Mouse (Mus musculus) forebrain, embryonic 14.5 days (tissue): Measurements from ENCODE around the gene Oas2. TPM values are rescaled to one million over a fixed set of nuclear protein-coding genes. Genes with fewer than 3 reads are reported as not detected.

Experiments used
- ATAC-seq: fragments of 200-750 bp; cut with Nextera tagmentation; 2 replicates; pipeline ENCODE4 v1.8.0; 2017; ENCODE audit warnings: mild to moderate bottlenecking, moderate library complexity
- DNase-seq: peaks from one replicate; pipeline ENCODE4 v3.0.0-alpha.2; 2015; ENCODE audit warnings: low spot score
- H3K27ac ChIP-seq: fragments of 300-500 bp; sonication (generic); 2 replicates; pipeline ENCODE4 v1.5.1; 2014; ENCODE audit warnings: low read depth, mild to moderate bottlenecking, control low read depth, low read length, moderate library complexity
- H3K27me3 ChIP-seq: fragments of 300-500 bp; sonication (generic); replicated peaks from 2 replicates; pipeline ENCODE4 v1.6.1; 2014; ENCODE audit warnings: low read length, control low read depth, mixed read lengths; ENCODE audit not compliant: control insufficient read depth, insufficient read depth
- H3K36me3 ChIP-seq: fragments of 300-500 bp; sonication (generic); 2 replicates; pipeline ENCODE4 v1.6.1; 2014; ENCODE audit warnings: low read length, control low read depth; ENCODE audit not compliant: control insufficient read depth, insufficient read depth
- H3K4me1 ChIP-seq: fragments of 300-500 bp; sonication (generic); 2 replicates; pipeline ENCODE4 v1.6.1; 2014; ENCODE audit warnings: antibody characterized with exemption, low read length, control low read depth; ENCODE audit not compliant: control insufficient read depth, insufficient read depth
- H3K4me2 ChIP-seq: fragments of 300-500 bp; sonication (generic); 2 replicates; pipeline ENCODE4 v1.6.1; 2014; ENCODE audit warnings: mild to moderate bottlenecking, control low read depth, low read length
- H3K4me3 ChIP-seq: fragments of 300-500 bp; sonication (generic); 2 replicates; pipeline ENCODE4 v1.5.1; 2014; ENCODE audit warnings: low read depth, low read length, control low read depth
- H3K9ac ChIP-seq: fragments of 300-500 bp; sonication (generic); 2 replicates; pipeline ENCODE4 v1.6.1; 2014; ENCODE audit warnings: mild to moderate bottlenecking, low read length, control low read depth, moderate library complexity
- H3K9me3 ChIP-seq: fragments of 300-500 bp; sonication (generic); replicated peaks from 2 replicates; pipeline ENCODE4 v1.6.1; 2016; ENCODE audit warnings: low read length, control low read depth, mixed read lengths; ENCODE audit not compliant: control insufficient read depth
- WGBS: fragments of 180-500 bp; shearing (Covaris S2); extraction: QIAGEN DNeasy Blood & Tissue Kit; methylation state at CpG from one replicate; pipeline ENCODE4 v1.1.7; 2014; 5-methylcytosine and 5-hydroxymethylcytosine counted together
- polyA plus RNA-seq: library from polyadenylated mRNA; unstranded; fragments of >200 nt; fragmentation: Nextera tagmentation; extraction: Ambion mirVana; gene quantifications from 2 replicates; pipeline ENCODE4 v1.2.1, GENCODE M21; 2014

Gene Oas2
- polyA plus RNA-seq, 1 experiment from 2014 or later = 0.42 TPM

DNA sequence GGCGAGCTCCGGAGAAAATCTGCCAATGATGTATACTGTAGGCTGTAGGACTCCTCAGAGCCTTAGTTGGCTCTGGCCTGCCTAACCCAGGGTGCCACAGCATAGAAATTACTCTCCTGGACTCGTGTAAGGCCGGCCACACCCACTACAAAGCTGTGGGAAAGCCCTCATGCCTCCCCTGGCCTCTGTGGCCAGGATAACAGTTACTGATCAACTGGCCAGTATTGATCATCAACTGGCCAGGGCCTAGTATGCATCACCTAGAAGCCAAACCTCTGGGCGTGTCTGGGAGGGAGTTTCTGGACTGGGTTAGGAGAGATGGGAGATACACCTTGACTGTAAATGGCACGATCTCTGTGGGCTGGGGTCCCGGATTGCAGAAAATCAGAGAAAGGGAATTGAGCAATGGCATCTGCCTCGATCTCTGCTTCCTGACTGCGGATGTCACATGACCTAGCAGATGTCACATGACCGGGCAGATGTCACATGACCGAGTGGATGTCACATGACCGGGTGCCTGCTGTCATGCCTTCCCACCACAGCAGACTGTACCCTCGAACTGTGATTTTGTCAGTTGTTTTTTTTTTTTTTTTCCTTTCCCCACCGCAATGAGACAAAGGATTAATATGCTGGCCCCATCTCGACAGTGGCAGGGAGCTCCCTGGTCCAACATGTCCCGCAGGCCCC is 53.5 kb downstream of the Oas2 start:
- Histone ChIP-seq H3K4me2 (no peak overlapping the region), H3K4me3 (no peak overlapping the region), H3K4me1 (peaks cover 3% of the 10 kb centered on the region), H3K27me3 (peaks cover 30% of the 10 kb centered on the region), H3K9me3 (no peaks in the 10 kb centered on the region), H3K36me3 (peaks cover 15% of the 10 kb centered on the region), H3K9ac (no peak overlapping the region), H3K27ac (no peak overlapping the region)
- no peak for ATAC-seq
- 83% methylated on average over 16 of the region's 16 CpGs for WGBS
- peak; percentile 45 for DNase-seq

- WGBS = 3% methylated on average over 41 of the region's 41 CpGs
- peaks cover 15% of the 10 kb centered on the region for H3K36me3 ChIP-seq
- H3K4me2 ChIP-seq = 0 out of 2 replicates have a peak overlapping the region, but pooled peaks have one; percentile 21
- no peak for DNase-seq
- no peak overlapping the region for H3K27ac ChIP-seq
- no peak overlapping the region for H3K4me3 ChIP-seq
- H3K4me1 ChIP-seq = peaks cover 3% of the 10 kb centered on the region
- ATAC-seq = no peak
- no peaks in the 10 kb centered on the region for H3K9me3 ChIP-seq
- no peak overlapping the region for H3K9ac ChIP-seq
- peaks cover 30% of the 10 kb centered on the region for H3K27me3 ChIP-seq
These were observed 55.0 kb downstream of the Oas2 start for GRCm38 (mm10) chr5:120694695-120695074.

- Histone ChIP-seq H3K9ac (no peak overlapping the region), H3K27me3 (peaks cover 30% of the 10 kb centered on the region), H3K36me3 (peaks cover 15% of the 10 kb centered on the region), H3K4me3 (no peak overlapping the region), H3K27ac (no peak overlapping the region), H3K9me3 (no peaks in the 10 kb centered on the region), H3K4me1 (peaks cover 3% of the 10 kb centered on the region), H3K4me2 (0 out of 2 replicates have a peak overlapping the region, but pooled peaks have one; percentile 21)
- DNase-seq (no peak), ATAC-seq (no peak)
- 12% methylated on average over 37 of the region's 38 CpGs for WGBS
These were observed 55.5 kb downstream of the Oas2 start for GRCm38 (mm10) chr5:120693931-120694694.

GRCm38 (mm10) chr5:120692034-120692433 is 57.6 kb downstream of the Oas2 start:
- 86% methylated on average over 19 of the region's 19 CpGs for WGBS
- Histone ChIP-seq H3K27ac (no peak overlapping the region), H3K4me1 (no peaks in the 10 kb centered on the region; the same call in 1 of the 2 replicates), H3K27me3 (peaks cover 30% of the 10 kb centered on the region), H3K9ac (no peak overlapping the region), H3K36me3 (peaks cover 15% of the 10 kb centered on the region), H3K4me3 (no peak overlapping the region), H3K9me3 (no peaks in the 10 kb centered on the region), H3K4me2 (no peak overlapping the region)
- no peak for DNase-seq
- no peak for ATAC-seq

DNA sequence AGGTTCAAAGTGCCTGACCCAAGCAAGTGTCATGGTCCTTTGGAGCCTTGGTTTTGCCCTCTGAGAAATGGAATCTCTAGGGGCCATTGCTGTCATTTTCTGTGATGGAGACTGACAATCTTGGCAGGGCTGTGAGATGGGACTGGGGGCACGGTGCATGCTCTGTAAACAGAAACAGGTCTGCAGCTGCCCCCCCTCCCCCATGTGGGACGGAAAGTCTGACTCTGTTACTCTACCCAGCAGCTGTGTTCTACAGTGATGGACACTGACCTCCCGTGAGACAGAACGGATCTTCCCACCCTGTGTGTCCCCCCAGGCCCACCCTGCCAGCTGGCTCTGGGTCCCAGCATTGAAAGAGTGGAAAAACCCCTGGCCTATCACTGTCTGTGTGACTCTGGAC is 59.2 kb downstream of the Oas2 start:
- DNase-seq = no peak
- Histone ChIP-seq H3K4me1 (no peaks in the 10 kb centered on the region; the same call in 1 of the 2 replicates), H3K27me3 (peaks cover 19% of the 10 kb centered on the region), H3K4me3 (no peak overlapping the region), H3K9ac (no peak overlapping the region), H3K36me3 (peaks cover 15% of the 10 kb centered on the region), H3K27ac (no peak overlapping the region), H3K9me3 (no peaks in the 10 kb centered on the region), H3K4me2 (no peak overlapping the region)
- 68% methylated on average over 4 of the region's 4 CpGs for WGBS
- ATAC-seq = no peak

GRCm38 (mm10) chr5:120688434-120688833 is 61.2 kb downstream of the Oas2 start:
- Histone ChIP-seq H3K4me2 (no peak overlapping the region), H3K27ac (no peak overlapping the region), H3K4me1 (no peaks in the 10 kb centered on the region), H3K9ac (no peak overlapping the region), H3K4me3 (no peak overlapping the region), H3K27me3 (peaks cover 3% of the 10 kb centered on the region; the same call in 1 of the 2 replicates), H3K9me3 (no peaks in the 10 kb centered on the region), H3K36me3 (0 out of 2 replicates have a peak, but pooled peaks cover 5% of the 10 kb centered on the region)
- DNase-seq = no peak
- no peak for ATAC-seq
- 43% methylated on average over 3 of the region's 4 CpGs for WGBS

- Histone ChIP-seq H3K9ac (no peak overlapping the region), H3K27ac (no peak overlapping the region), H3K9me3 (no peaks in the 10 kb centered on the region), H3K4me3 (no peak overlapping the region), H3K36me3 (0 out of 2 replicates have a peak, but pooled peaks cover 8% of the 10 kb centered on the region), H3K4me2 (no peak overlapping the region), H3K4me1 (0 out of 2 replicates have a peak, but pooled peaks cover 1% of the 10 kb centered on the region), H3K27me3 (peaks cover 8% of the 10 kb centered on the region; the same call in 1 of the 2 replicates)
- ATAC-seq (no peak), DNase-seq (no peak)
- WGBS = 90% methylated on average over 5 of the region's 5 CpGs
These were observed 61.8 kb downstream of the Oas2 start for GRCm38 (mm10) chr5:120687897-120688296.

DNA sequence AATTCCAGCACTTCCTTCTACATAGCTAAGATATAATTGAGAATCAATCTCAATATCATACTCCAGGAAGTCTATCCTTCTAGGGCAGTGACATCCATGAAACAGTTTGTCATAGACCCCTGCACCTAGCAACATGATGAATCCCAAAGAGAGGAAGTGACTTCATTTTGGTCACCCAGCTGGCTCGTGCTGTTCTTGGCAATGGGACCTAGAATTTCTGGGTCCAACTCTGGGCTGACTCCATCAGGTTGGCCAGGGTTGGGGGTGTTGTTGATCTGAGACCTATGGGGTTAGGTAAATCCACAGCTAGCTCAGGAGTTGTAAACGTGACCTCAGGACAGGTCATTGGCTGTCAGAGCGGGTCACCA is 62.2 kb downstream of the Oas2 start:
- ATAC-seq (no peak), DNase-seq (no peak)
- no peak overlapping the region for H3K27ac ChIP-seq
- no peak overlapping the region for H3K9ac ChIP-seq
- H3K4me2 ChIP-seq = no peak overlapping the region
- no peaks in the 10 kb centered on the region for H3K9me3 ChIP-seq
- 0 out of 2 replicates have a peak, but pooled peaks cover 7% of the 10 kb centered on the region for H3K36me3 ChIP-seq
- 90% methylated on average over 3 of the region's 3 CpGs for WGBS
- H3K27me3 ChIP-seq = peaks cover 12% of the 10 kb centered on the region
- H3K4me3 ChIP-seq = no peak overlapping the region
- 0 out of 2 replicates have a peak, but pooled peaks cover 5% of the 10 kb centered on the region for H3K4me1 ChIP-seq
